Mouse (Mus musculus) E14TG2a.4 (cell line): ENCODE measurements around the gene Wipf1.

Experiments
- H3K27me3 ChIP-seq: 2 replicates; pipeline ENCODE4 v1.6.1; 2014; ENCODE audit warnings: low read length, control low read depth; ENCODE audit not compliant: insufficient read depth
- H3K36me3 ChIP-seq: 2 replicates; pipeline ENCODE4 v1.6.1; 2014; ENCODE audit warnings: low read length, control low read depth; ENCODE audit not compliant: insufficient read depth
- H3K4me1 ChIP-seq: replicated peaks from 2 replicates; pipeline ENCODE4 v1.6.1; 2014; ENCODE audit warnings: low read depth, low read length, control low read depth
- H3K4me3 ChIP-seq: replicated peaks from 2 replicates; pipeline ENCODE4 v1.5.1; 2014; ENCODE audit warnings: mild to moderate bottlenecking, low read length
- H3K9me3 ChIP-seq: 2 replicates; pipeline ENCODE4 v1.6.1; 2014; ENCODE audit warnings: low read length, control low read depth
- CTCF ChIP-seq: conservative IDR thresholded peaks from 2 replicates; pipeline ENCODE4 v1.5.1; 2014; ENCODE audit warnings: low read length
- NANOG ChIP-seq: IDR thresholded peaks from 2 replicates; pipeline ENCODE4 v1.6.1; 2014; ENCODE audit warnings: borderline replicate concordance, low read length, mixed read lengths
- POU5F1 ChIP-seq: IDR thresholded peaks from 2 replicates; pipeline ENCODE4 v1.6.1; 2014; ENCODE audit warnings: low read length, borderline replicate concordance

The Wipf1 gene

GRCm38 (mm10) chr2:73536091-73536783, 6.7 kb upstream of the Wipf1 start:
- no peaks in the 10 kb centered on the region for H3K9me3 ChIP-seq
- TF ChIP-seq POU5F1 (no peak), CTCF (no peak), NANOG (no peak)
- H3K4me3 ChIP-seq: no peak overlapping the region
- no peaks in the 10 kb centered on the region for H3K36me3 ChIP-seq
- peaks cover 29% of the 10 kb centered on the region for H3K27me3 ChIP-seq
- H3K4me1 ChIP-seq: peaks cover 27% of the 10 kb centered on the region

DNA sequence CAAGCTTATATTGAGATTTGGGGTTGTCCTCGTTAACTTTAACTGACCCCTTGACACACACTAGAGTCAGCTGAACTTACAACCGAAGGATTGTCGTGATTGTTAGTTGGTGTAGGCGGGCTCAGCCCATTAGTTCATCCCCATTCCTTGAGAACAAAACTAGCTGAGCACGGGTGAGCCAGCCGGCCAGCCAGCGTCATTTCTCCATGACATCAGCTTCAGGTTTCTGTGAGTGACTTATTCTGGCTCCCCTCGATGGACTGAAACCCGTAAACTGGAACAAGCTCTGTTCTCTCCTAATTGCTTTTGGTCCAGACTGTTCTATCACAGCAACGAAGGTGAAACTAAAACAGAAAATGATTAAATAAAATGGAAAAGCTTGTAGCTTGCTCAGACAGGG, 5.2 kb upstream of the Wipf1 start:
- TF ChIP-seq NANOG (no peak), CTCF (no peak), POU5F1 (no peak)
- Histone ChIP-seq H3K9me3 (no peaks in the 10 kb centered on the region), H3K4me1 (peaks cover 28% of the 10 kb centered on the region), H3K36me3 (no peaks in the 10 kb centered on the region), H3K4me3 (no peak overlapping the region), H3K27me3 (peaks cover 35% of the 10 kb centered on the region)

DNA sequence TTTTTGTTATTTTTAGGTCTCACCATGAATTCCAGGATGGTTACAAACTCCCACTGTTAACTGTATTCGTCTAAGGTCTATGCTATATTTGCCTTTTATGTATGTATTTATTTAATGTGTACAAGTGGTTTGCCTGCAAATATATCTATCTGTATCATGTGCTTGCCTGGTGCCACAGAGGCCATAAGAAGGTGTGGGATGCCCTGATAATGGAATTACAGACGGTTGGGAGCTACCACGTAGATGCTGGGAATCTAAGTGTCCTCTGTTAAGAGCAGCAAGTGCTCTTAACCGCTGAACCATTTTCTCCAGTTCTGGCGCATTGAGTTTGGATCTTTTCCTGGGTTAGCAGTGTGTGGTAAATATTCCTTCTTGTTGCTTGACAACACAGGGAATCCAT, 953 bp upstream of the Wipf1 start:
- TF ChIP-seq CTCF: no peak
- TF ChIP-seq NANOG: no peak
- TF ChIP-seq POU5F1: no peak
- peaks cover 48% of the 10 kb centered on the region for H3K27me3 ChIP-seq
- H3K36me3 ChIP-seq: no peaks in the 10 kb centered on the region
- H3K9me3 ChIP-seq: no peaks in the 10 kb centered on the region
- H3K4me3 ChIP-seq: no peak overlapping the region
- H3K4me1 ChIP-seq: peaks cover 33% of the 10 kb centered on the region

DNA sequence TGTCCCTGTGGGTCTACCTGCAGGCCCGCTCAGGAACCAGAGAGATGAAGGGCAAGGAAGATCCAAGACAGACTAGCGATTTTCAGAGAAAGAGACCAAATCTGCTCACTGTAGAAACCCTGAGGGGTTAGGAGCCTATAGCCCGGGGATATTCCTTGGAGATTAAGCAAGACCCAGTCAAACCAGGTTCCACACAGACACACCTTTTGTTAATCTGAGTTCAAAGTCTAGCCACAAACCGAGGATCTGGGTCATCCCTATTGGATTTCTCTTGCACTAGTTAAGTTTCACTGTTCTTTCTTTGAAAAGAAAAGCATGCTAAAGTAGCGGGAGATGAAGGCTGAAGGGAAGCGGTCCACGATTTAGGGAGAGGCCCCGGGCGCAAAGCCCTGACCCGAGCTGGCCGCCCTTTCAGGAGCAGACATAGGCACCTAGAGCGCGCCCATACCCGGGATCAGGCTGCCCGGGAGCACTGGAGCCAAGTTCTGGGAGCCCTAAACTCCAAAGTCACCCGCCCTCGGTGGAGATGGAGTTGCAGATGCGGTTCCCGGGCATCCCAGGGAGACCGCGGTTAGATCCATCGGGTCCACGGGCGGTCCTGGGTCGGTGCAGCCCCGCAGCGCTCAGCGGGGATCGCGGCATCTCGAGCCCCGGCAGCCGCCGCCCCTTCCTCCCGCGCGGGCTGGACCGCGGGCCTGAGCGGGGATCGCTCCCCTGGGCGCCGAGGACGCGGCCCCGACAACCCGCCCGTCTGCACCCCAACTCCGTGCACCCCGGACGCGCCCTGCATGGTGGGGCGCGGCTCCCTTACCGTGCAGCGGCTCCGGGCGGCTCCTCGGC, 798 bp downstream of the Wipf1 start:
- TF ChIP-seq NANOG: no peak
- no peak for TF ChIP-seq POU5F1
- TF ChIP-seq CTCF: no peak
- H3K4me1 ChIP-seq: peaks cover 30% of the 10 kb centered on the region
- H3K27me3 ChIP-seq: peaks cover 45% of the 10 kb centered on the region

DNA sequence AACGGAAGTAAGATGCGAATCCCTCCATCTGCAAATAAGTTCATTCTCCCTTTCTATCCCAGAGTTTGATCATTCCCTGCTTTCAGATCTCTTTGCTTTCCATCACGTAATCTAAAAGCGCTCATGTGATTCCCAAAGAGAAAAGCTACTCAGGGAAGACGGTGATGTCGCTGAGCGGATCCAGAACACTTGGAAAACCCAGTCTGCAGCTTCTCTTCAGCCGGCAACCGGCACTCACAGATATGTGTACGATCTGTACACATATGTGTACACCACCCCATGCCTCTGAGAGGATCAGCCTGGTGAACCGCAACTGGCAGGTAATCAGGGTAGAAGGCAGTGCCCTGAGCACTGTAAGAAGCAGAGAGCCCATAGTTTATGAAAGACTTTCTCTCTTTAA, 1.6 kb downstream of the Wipf1 start:
- no peak overlapping the region for H3K4me3 ChIP-seq
- TF ChIP-seq POU5F1 (no peak), NANOG (no peak), CTCF (no peak)
- H3K9me3 ChIP-seq: no peaks in the 10 kb centered on the region
- peaks cover 45% of the 10 kb centered on the region for H3K27me3 ChIP-seq
- H3K36me3 ChIP-seq: no peaks in the 10 kb centered on the region
- peaks cover 31% of the 10 kb centered on the region for H3K4me1 ChIP-seq

More for the DNA sequence above, 798 bp downstream of the Wipf1 start:
- Histone ChIP-seq H3K4me3 (peak overlapping the region; percentile 93), H3K9me3 (no peaks in the 10 kb centered on the region), H3K36me3 (no peaks in the 10 kb centered on the region)

GRCm38 (mm10) chr2:73526691-73527090, 2.8 kb downstream of the Wipf1 start:
- Histone ChIP-seq H3K36me3 (no peaks in the 10 kb centered on the region), H3K4me3 (no peak overlapping the region), H3K4me1 (peaks cover 32% of the 10 kb centered on the region), H3K27me3 (peaks cover 45% of the 10 kb centered on the region), H3K9me3 (peaks cover 6% of the 10 kb centered on the region)
- no peak for TF ChIP-seq CTCF

DNA sequence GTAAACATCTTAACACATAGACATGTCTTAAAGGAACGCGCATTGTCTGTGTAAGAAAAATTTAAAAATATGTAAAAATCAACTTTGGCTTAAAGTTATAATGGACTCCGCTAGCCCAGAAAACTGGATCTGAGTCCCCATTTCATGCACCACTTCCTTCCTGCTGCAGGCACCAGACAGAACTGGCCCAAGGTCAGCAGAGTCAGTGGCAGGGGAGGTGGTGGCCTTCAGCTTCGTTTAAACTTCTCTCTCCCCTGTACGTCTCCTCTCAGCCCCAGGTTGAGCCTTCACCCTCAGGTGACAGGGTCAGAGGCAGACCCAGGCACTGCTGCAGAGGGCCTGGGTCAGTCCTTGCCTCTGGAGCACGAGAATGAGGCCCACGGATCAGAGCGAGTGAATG, 6.6 kb downstream of the Wipf1 start:
- peaks cover 18% of the 10 kb centered on the region for H3K27me3 ChIP-seq
- H3K4me3 ChIP-seq: no peak overlapping the region
- peaks cover 22% of the 10 kb centered on the region for H3K4me1 ChIP-seq
- no peaks in the 10 kb centered on the region for H3K36me3 ChIP-seq
- no peak for TF ChIP-seq CTCF
- no peak for TF ChIP-seq POU5F1
- peaks cover 8% of the 10 kb centered on the region for H3K9me3 ChIP-seq

DNA sequence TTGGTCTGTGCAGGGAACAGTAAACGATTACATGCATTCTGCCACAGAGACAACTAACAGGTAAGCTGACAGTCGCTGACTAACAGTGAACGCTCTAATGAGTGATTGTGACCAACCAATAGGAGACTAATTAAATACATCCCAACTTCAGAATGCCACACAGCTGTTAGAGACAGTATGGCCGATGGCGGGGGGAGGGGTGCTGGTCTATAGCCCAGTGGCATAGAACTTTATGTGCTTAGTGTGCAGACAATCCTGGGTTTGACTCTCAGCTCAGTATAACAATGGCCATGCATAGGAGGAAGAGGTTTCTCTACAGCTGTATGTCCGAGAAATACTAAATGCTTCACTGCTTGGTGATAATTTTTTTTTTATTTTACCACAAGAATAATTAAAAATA, 7.2 kb downstream of the Wipf1 start:
- peaks cover 23% of the 10 kb centered on the region for H3K4me1 ChIP-seq
- no peak for TF ChIP-seq CTCF
- TF ChIP-seq NANOG: no peak
- TF ChIP-seq POU5F1: no peak
- peaks cover 8% of the 10 kb centered on the region for H3K9me3 ChIP-seq
- peaks cover 13% of the 10 kb centered on the region for H3K27me3 ChIP-seq
- no peak overlapping the region for H3K4me3 ChIP-seq
- no peaks in the 10 kb centered on the region for H3K36me3 ChIP-seq
